Mouse (Mus musculus): Measurements from ENCODE around the gene Tpst1. TPM values are rescaled to one million over a fixed set of nuclear protein-coding genes. Genes with fewer than 3 reads are reported as not detected.

Tpst1 gene
- total RNA-seq, 4 experiments from 2014 or later, result 41.3 to 54.4 (median 48.8) TPM

- no peak for DNase-seq (ENCODE audit: low spot score in 2 of 2)
Measured at GRCm38 (mm10) chr5:130184193-130184856, 111.2 kb downstream of the Tpst1 start.

- DNase-seq (ENCODE audit: low spot score in 2 of 2), result no peak
Measured at GRCm38 (mm10) chr5:130185312-130185711, 112.2 kb downstream of the Tpst1 start.

Other genes with a start within 250 kb of the Tpst1 start
- gene Sumf2, start 226.3 kb upstream of the Tpst1 start, total RNA-seq (2022), result 10 to 100 TPM; 20.2 to 26.5 (median 22.7) TPM
- gene Chchd2, start 185.9 kb upstream of the Tpst1 start, total RNA-seq (2022), result 100 to 1,000 TPM; 410 to 438 (median 418) TPM
- gene Zbed5, start 177.6 kb upstream of the Tpst1 start, total RNA-seq (2022), result 1 to 10 TPM; 7.0 to 7.7 (median 7.2) TPM
- gene Phkg1, start 174.8 kb upstream of the Tpst1 start, total RNA-seq (2022), result 10 to 100 TPM; 24.4 to 26.8 (median 25.6) TPM
- 1 to 10 TPM; 1.8 to 8.3 (median 2.2) TPM for gene Nupr1l, start 164.8 kb upstream of the Tpst1 start, total RNA-seq (2022)
- 10 to 100 TPM; 43.6 to 50.2 (median 45.9) TPM for gene Vkorc1l1, start 131.4 kb upstream of the Tpst1 start, total RNA-seq (2022)
- 10 to 100 TPM; 11.2 to 60.7 (median 28.9) TPM for gene Gusb, start 70.3 kb upstream of the Tpst1 start, total RNA-seq (2022)
- 10 to 100 TPM; 18.9 to 38.2 (median 26.3) TPM for gene Asl, start 44.1 kb upstream of the Tpst1 start, total RNA-seq (2022)
- gene Crcp, start 44.0 kb upstream of the Tpst1 start, total RNA-seq (2022), result 10 to 100 TPM; 31.8 to 38.2 (median 35.6) TPM
- gene Kctd7, start 71.5 kb downstream of the Tpst1 start, total RNA-seq (2022), result 10 to 100 TPM; 11.4 to 18.4 (median 12.8) TPM
- 10 to 100 TPM; 48.9 to 51.9 (median 49.3) TPM for gene Rabgef1, start 98.5 kb downstream of the Tpst1 start, total RNA-seq (2022)
- 10 to 100 TPM; 40.7 to 43.8 (median 41.8) TPM for gene Tmem248, start 143.8 kb downstream of the Tpst1 start, total RNA-seq (2022)
- 10 to 100 TPM; 74.0 to 79.4 (median 77.6) TPM for gene Sbds, start 182.2 kb downstream of the Tpst1 start, total RNA-seq (2022)
- 10 to 100 TPM; 15.4 to 19.8 (median 16.6) TPM for gene Tyw1, start 182.3 kb downstream of the Tpst1 start, total RNA-seq (2022)

Data from layer of hippocampus, adult 8-10 months (tissue).